Mouse (Mus musculus) lung, postnatal 0 days (tissue): ENCODE measurements around the gene Dpy19l3. TPM values are rescaled to one million over a fixed set of nuclear protein-coding genes. Genes with fewer than 3 reads are reported as not detected.

Source experiments
- ATAC-seq: fragments of 200-750 bp; cut with Nextera tagmentation; 2 replicates; pipeline ENCODE4 v1.8.0; 2017; ENCODE audit warnings: moderate library complexity
- DNase-seq: peaks from one replicate; pipeline ENCODE4 v3.0.0-alpha.2; 2016; ENCODE audit warnings: low spot score
- H3K27ac ChIP-seq: fragments of 300-500 bp; sonication (generic); 2 replicates; pipeline ENCODE4 v1.5.1; 2014; ENCODE audit warnings: antibody characterized with exemption, mild to moderate bottlenecking, low read length, mixed read lengths
- H3K27me3 ChIP-seq: fragments of 300-500 bp; sonication (generic); replicated peaks from 2 replicates; pipeline ENCODE4 v1.6.1; 2014; ENCODE audit warnings: low read length, mixed read lengths; ENCODE audit not compliant: insufficient read depth
- H3K36me3 ChIP-seq: fragments of 300-500 bp; sonication (generic); 2 replicates; pipeline ENCODE4 v1.6.1; 2014; ENCODE audit warnings: low read length, mixed read lengths; ENCODE audit not compliant: insufficient read depth
- H3K4me1 ChIP-seq: fragments of 300-500 bp; sonication (generic); 2 replicates; pipeline ENCODE4 v1.6.1; 2014; ENCODE audit warnings: antibody characterized with exemption, low read depth, low read length, mixed read lengths; ENCODE audit not compliant: insufficient read depth
- H3K4me2 ChIP-seq: fragments of 300-500 bp; sonication (generic); replicated peaks from 2 replicates; pipeline ENCODE4 v1.6.1; 2014; ENCODE audit warnings: low read depth, mild to moderate bottlenecking, low read length, moderate library complexity, mixed read lengths
- H3K4me3 ChIP-seq: fragments of 300-500 bp; sonication (generic); 2 replicates; pipeline ENCODE4 v1.5.1; 2014; ENCODE audit warnings: low read depth, low read length
- H3K9ac ChIP-seq: fragments of 300-500 bp; sonication (generic); replicated peaks from 2 replicates; pipeline ENCODE4 v1.6.1; 2014; ENCODE audit warnings: low read depth, mild to moderate bottlenecking
- H3K9me3 ChIP-seq: fragments of 300-500 bp; sonication (generic); 2 replicates; pipeline ENCODE4 v1.6.1; 2016; ENCODE audit warnings: low read length, mixed read lengths
- CTCF ChIP-seq: IDR thresholded peaks from 2 replicates; pipeline ENCODE4 v1.5.1; 2016; ENCODE audit warnings: antibody characterized with exemption, mild to moderate bottlenecking
- EP300 ChIP-seq: IDR thresholded peaks from 2 replicates; pipeline ENCODE4 v1.6.1; 2016; ENCODE audit warnings: antibody characterized with exemption, mild to moderate bottlenecking, control low read depth
- WGBS: fragments of 180-500 bp; shearing (Covaris S2); extraction: QIAGEN DNeasy Blood & Tissue Kit; methylation state at CpG from one replicate; pipeline ENCODE4 v1.1.7; 2014; 5-methylcytosine and 5-hydroxymethylcytosine counted together
- polyA plus RNA-seq: library from polyadenylated mRNA; unstranded; fragments of >200 nt; fragmentation: Nextera tagmentation; extraction: Ambion mirVana; gene quantifications from 2 replicates; pipeline ENCODE4 v1.2.1, GENCODE M21; 2015

Dpy19l3 gene
- polyA plus RNA-seq, 1 experiment from 2014 or later, result 14.3 TPM

- Histone ChIP-seq H3K9ac (no peak overlapping the region), H3K4me2 (no peak overlapping the region), H3K9me3 (no peaks in the 10 kb centered on the region), H3K36me3 (no peaks in the 10 kb centered on the region), H3K27me3 (no peaks in the 10 kb centered on the region), H3K4me1 (no peaks in the 10 kb centered on the region), H3K4me3 (no peak overlapping the region), H3K27ac (no peak overlapping the region)
- no peak for ATAC-seq
- TF ChIP-seq EP300 (no peak), CTCF (no peak)
- no peak for DNase-seq
- WGBS, result 83% methylated on average over 11 of the region's 11 CpGs
These were observed 65.4 kb downstream of the Dpy19l3 start for GRCm38 (mm10) chr7:35688781-35689349.

GRCm38 (mm10) chr7:35688276-35688675 is 66.0 kb downstream of the Dpy19l3 start:
- ATAC-seq, result no peak

GRCm38 (mm10) chr7:35687229-35687628 is 67.0 kb downstream of the Dpy19l3 start:
- 26% methylated on average over 10 of the region's 10 CpGs for WGBS
- no peaks in the 10 kb centered on the region for H3K9me3 ChIP-seq
- H3K36me3 ChIP-seq, result no peaks in the 10 kb centered on the region
- H3K4me3 ChIP-seq, result 0 out of 2 replicates have a peak overlapping the region, but pooled peaks have one; percentile 1
- H3K27ac ChIP-seq, result no peak overlapping the region
- H3K4me2 ChIP-seq, result peak overlapping the region; percentile 41
- TF ChIP-seq EP300 (no peak), CTCF (no peak)
- no peaks in the 10 kb centered on the region for H3K27me3 ChIP-seq
- DNase-seq (peak; percentile 37), ATAC-seq (peak; percentile 76)
- no peaks in the 10 kb centered on the region for H3K4me1 ChIP-seq
- no peak overlapping the region for H3K9ac ChIP-seq

More at GRCm38 (mm10) chr7:35688276-35688675, 66.0 kb downstream of the Dpy19l3 start:
- WGBS, result 77% methylated on average over 9 of the region's 9 CpGs
- Histone ChIP-seq H3K4me2 (no peak overlapping the region), H3K36me3 (no peaks in the 10 kb centered on the region), H3K27me3 (no peaks in the 10 kb centered on the region), H3K4me1 (no peaks in the 10 kb centered on the region), H3K27ac (no peak overlapping the region), H3K9me3 (no peaks in the 10 kb centered on the region), H3K9ac (no peak overlapping the region), H3K4me3 (no peak overlapping the region)
- DNase-seq, result no peak
- TF ChIP-seq EP300, result no peak
- no peak for TF ChIP-seq CTCF

GRCm38 (mm10) chr7:35686756-35687155 is 67.5 kb downstream of the Dpy19l3 start:
- H3K4me3 ChIP-seq, result 0 out of 2 replicates have a peak overlapping the region, but pooled peaks have one; percentile 1

GRCm38 (mm10) chr7:35686216-35686615 is 68.0 kb downstream of the Dpy19l3 start:
- Histone ChIP-seq H3K4me1 (no peaks in the 10 kb centered on the region), H3K27ac (no peak overlapping the region), H3K9me3 (no peaks in the 10 kb centered on the region), H3K27me3 (no peaks in the 10 kb centered on the region), H3K4me3 (no peak overlapping the region), H3K9ac (no peak overlapping the region), H3K36me3 (no peaks in the 10 kb centered on the region), H3K4me2 (peak overlapping the region; percentile 41)
- WGBS, result 52% methylated on average over 11 of the region's 11 CpGs
- TF ChIP-seq CTCF (no peak), EP300 (no peak)
- peak; percentile 57 for ATAC-seq
- peak; percentile 46 for DNase-seq

More at GRCm38 (mm10) chr7:35686756-35687155, 67.5 kb downstream of the Dpy19l3 start:
- Histone ChIP-seq H3K4me2 (peak overlapping the region; percentile 41), H3K9me3 (no peaks in the 10 kb centered on the region), H3K27me3 (no peaks in the 10 kb centered on the region), H3K27ac (no peak overlapping the region), H3K9ac (no peak overlapping the region), H3K36me3 (no peaks in the 10 kb centered on the region), H3K4me1 (no peaks in the 10 kb centered on the region)
- DNase-seq, result peak; percentile 58
- peak; percentile 62 for ATAC-seq
- TF ChIP-seq EP300, result no peak
- TF ChIP-seq CTCF, result peak; percentile 93
- WGBS, result 27% methylated on average over 13 of the region's 13 CpGs

- Histone ChIP-seq H3K36me3 (no peaks in the 10 kb centered on the region), H3K27ac (no peak overlapping the region)
- WGBS, result 78% methylated on average over 6 of the region's 6 CpGs
These were observed 70.7 kb downstream of the Dpy19l3 start for GRCm38 (mm10) chr7:35683409-35684122.

More at GRCm38 (mm10) chr7:35683409-35684122, 70.7 kb downstream of the Dpy19l3 start:
- no peaks in the 10 kb centered on the region for H3K9me3 ChIP-seq
- no peak for DNase-seq
- H3K4me1 ChIP-seq, result no peaks in the 10 kb centered on the region
- no peak for TF ChIP-seq EP300
- no peak for TF ChIP-seq CTCF
- no peak overlapping the region for H3K9ac ChIP-seq
- ATAC-seq, result no peak
- H3K27me3 ChIP-seq, result no peaks in the 10 kb centered on the region
- no peak overlapping the region for H3K4me3 ChIP-seq
- H3K4me2 ChIP-seq, result no peak overlapping the region
